Mouse (Mus musculus): ENCODE measurements around the gene Atr. TPM values are rescaled to one million over a fixed set of nuclear protein-coding genes. Genes with fewer than 3 reads are reported as not detected.
"Not testable (repeated sequence)": the region's sequence is repeated elsewhere in the genome, so short reads cannot be mapped to it uniquely, and the experiment has no call there.

Gene Atr
- total RNA-seq, 2 experiments from 2014 or later = 12.0 TPM

- Histone ChIP-seq H3K27ac (peak overlapping the region; percentile 96), H3K4me3 (peak overlapping the region; percentile 95)
- peak; percentile 31 for DNase-seq (ENCODE audit: extremely low spot score in 1 of 2, low spot score in 2 of 2)
- intact Hi-C loops (cut with DNase I) = no loop called here
- no peak for TF ChIP-seq CTCF (IDR thresholded peaks at IDR 0.05)
Measured at GRCm38 (mm10) chr9:95954226-95954584, 96.8 kb downstream of the Atr start.

- H3K4me3 ChIP-seq = peak within 1 kb of the TSS; percentile 95
- intact Hi-C loops (cut with DNase I) = no loop called here
- peak within 1 kb of the TSS; percentile 96 for H3K27ac ChIP-seq
- no peak for TF ChIP-seq CTCF (IDR thresholded peaks at IDR 0.05)
- DNase-seq (ENCODE audit: extremely low spot score in 1 of 2, low spot score in 2 of 2) = peak; percentile 91 to 93
Measured at GRCm38 (mm10) chr9:95954585-95955461, 97.4 kb downstream of the Atr start, which contains the start of gene Xrn1. TSS of gene Xrn1 (plus strand) at chr9:95954760.

GRCm38 (mm10) chr9:95957611-95958010 lies 100.2 kb downstream of the Atr start:
- H3K27ac ChIP-seq = no peak overlapping the region
- no peak overlapping the region for H3K4me3 ChIP-seq
- TF ChIP-seq CTCF (IDR thresholded peaks at IDR 0.05) = no peak
- DNase-seq (ENCODE audit: extremely low spot score in 1 of 2, low spot score in 2 of 2) = no peak
- intact Hi-C loops (cut with DNase I) = no loop called here

DNA sequence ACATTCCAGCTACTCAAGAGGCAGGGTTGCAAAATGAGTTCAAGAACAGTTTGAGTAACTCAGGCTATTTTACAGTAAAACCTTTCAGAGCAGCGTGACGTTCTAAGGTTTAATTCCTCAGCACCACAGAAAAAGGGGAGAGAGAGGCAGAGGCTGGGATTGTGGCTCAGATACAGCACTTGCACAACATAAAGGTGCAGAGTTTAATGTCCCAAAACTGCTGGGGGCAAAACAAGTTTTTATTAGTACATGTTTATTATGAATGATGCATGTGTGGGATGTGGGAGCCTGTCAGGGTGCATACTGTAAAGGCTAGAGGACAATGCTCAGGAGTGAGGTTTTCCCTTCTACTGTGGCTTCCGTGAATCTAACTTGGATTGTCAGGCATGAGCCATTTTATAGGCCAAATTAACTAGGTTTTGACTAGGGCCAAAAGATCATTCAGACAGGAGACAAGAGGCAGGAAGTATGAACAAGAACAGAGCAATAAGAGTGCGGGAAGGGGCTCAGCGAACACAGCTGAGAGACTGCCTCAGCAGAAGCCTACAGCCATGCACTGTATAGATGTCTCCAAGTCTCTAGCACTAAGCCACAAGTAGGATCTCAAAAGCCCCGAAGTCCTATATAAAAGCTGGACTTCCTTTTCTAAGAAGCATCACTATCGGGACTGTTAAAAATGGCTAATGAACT lies 100.8 kb downstream of the Atr start:
- Histone ChIP-seq H3K4me3 (no peak overlapping the region), H3K27ac (no peak overlapping the region)
- TF ChIP-seq CTCF (IDR thresholded peaks at IDR 0.05) = no peak
- DNase-seq (ENCODE audit: extremely low spot score in 1 of 2, low spot score in 2 of 2) = no peak
- intact Hi-C loops (cut with DNase I) = no loop called here

GRCm38 (mm10) chr9:95958731-95959105 lies 101.3 kb downstream of the Atr start:
- intact Hi-C loops (cut with DNase I); DNase-seq (ENCODE audit: extremely low spot score in 1 of 2, low spot score in 2 of 2); H3K27ac ChIP-seq; H3K4me3 ChIP-seq: not testable (repeated sequence)

- H3K27ac ChIP-seq = no peak overlapping the region
- no peak for DNase-seq (ENCODE audit: extremely low spot score in 1 of 2, low spot score in 2 of 2)
- no peak for TF ChIP-seq CTCF (IDR thresholded peaks at IDR 0.05)
- H3K4me3 ChIP-seq = no peak overlapping the region
- intact Hi-C loops (cut with DNase I) = no loop called here
Measured at GRCm38 (mm10) chr9:95959246-95959645, 101.8 kb downstream of the Atr start.

DNA sequence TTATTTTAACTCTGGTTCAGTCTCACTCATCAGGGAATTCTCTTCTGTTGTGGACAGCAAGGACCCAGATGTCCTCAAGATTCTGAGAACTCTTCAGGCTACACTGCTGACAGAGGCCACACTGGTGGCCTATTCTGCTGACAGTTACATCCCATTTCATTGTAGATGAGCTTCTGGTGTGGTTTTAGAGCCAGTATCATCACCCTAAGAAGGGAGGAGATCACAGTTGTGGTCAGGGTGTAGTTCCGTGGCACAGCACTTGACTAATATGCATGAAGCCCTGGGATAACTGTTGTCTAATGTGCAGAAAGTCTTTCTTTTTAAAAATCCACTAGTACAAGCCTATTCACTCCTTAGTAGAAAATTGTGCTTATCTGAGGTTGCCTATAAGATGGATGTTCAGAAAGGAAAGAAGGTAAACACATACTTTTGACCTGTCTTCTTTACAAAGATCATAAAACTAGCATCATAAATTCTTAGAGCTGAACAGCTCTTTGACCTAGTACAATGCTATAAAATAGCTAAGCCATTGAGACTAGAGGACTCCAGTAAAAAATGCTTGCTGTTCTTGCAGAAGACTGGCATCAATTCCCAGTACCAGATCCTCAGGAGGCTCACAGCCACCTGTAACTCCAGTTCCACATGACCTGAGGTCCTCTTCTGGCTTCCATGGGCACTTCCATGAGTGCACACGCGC lies 102.5 kb downstream of the Atr start:
- no peak for DNase-seq (ENCODE audit: extremely low spot score in 1 of 2, low spot score in 2 of 2)
- intact Hi-C loops (cut with DNase I) = no loop called here
- Histone ChIP-seq H3K27ac (no peak overlapping the region), H3K4me3 (no peak overlapping the region)
- TF ChIP-seq CTCF (IDR thresholded peaks at IDR 0.05) = no peak

- Histone ChIP-seq H3K4me3 (no peak overlapping the region), H3K27ac (no peak overlapping the region)
- intact Hi-C loops (cut with DNase I) = no loop called here
- no peak for TF ChIP-seq CTCF (IDR thresholded peaks at IDR 0.05)
- no peak for DNase-seq (ENCODE audit: extremely low spot score in 1 of 2, low spot score in 2 of 2)
Measured at GRCm38 (mm10) chr9:95961058-95961457, 103.7 kb downstream of the Atr start.

DNA sequence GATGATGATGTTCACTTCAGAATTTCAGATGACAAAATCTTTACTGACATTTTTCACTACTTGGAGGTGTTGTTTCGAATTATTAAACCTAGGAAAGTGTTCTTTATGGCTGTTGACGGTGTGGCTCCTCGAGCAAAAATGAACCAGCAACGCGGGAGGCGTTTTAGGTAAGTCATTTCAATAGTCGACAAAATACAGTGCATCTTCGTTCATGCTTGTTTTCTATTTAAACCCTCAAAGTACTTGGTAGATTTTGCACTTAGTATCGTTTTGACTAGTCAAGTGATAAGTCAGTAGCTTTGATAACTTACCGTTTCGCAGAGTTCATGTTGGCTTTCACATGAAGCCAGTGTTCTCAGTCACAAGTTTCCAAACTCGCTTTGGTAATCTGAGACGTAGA lies 106.6 kb downstream of the Atr start:
- no peak for TF ChIP-seq CTCF (IDR thresholded peaks at IDR 0.05)
- no peak for DNase-seq (ENCODE audit: extremely low spot score in 1 of 2, low spot score in 2 of 2)
- intact Hi-C loops (cut with DNase I) = no loop called here
- no peak overlapping the region for H3K27ac ChIP-seq
- H3K4me3 ChIP-seq = no peak overlapping the region

- DNase-seq (ENCODE audit: extremely low spot score in 1 of 2, low spot score in 2 of 2) = no peak
- intact Hi-C loops (cut with DNase I) = no loop called here
- H3K4me3 ChIP-seq = no peak overlapping the region
- H3K27ac ChIP-seq = no peak overlapping the region
- no peak for TF ChIP-seq CTCF (IDR thresholded peaks at IDR 0.05)
Measured at GRCm38 (mm10) chr9:95978279-95978678, 120.9 kb downstream of the Atr start.

DNA sequence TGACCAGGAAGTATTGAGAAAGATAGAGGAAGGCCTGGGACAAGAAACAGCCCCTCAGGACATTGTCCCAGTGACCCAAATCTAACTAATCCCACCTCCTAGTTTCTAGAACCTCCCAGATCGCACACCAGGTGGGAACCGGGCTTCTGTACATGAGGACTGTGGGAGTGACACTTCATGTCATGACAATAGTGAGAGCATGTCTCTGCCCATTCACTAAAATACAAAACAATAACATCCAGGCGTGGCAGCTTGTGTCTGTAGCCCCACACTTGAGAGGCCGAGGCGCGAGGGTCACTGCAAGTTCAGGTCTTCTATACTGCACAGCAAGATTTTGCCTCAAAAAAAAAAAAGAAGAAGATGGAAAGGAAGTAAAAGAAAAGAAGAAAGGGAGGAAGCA lies 122.5 kb downstream of the Atr start:
- H3K4me3 ChIP-seq = no peak overlapping the region
- no peak for DNase-seq (ENCODE audit: extremely low spot score in 1 of 2, low spot score in 2 of 2)
- intact Hi-C loops (cut with DNase I) = no loop called here
- no peak overlapping the region for H3K27ac ChIP-seq
- no peak for TF ChIP-seq CTCF (IDR thresholded peaks at IDR 0.05)

DNA sequence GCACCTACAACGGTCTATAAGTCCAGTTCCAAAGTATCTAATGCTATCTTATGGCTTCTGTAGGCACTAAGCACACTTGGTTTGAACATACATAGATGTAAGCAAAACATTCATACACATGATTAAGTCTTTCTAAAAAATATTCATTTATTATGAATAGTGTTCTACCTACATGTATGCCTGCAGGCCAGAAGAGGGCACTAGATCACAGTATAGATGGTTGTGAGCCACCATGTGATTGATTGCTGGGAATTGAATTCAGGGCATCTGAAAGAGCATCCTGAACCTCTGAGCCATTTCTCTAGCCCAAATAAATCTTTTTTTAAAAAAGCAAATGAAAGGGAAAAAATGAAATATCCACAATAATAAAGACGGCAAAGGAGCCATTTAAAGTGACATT lies 134.9 kb downstream of the Atr start:
- Histone ChIP-seq H3K27ac (no peak overlapping the region), H3K4me3 (no peak overlapping the region)
- intact Hi-C loops (cut with DNase I) = loop anchor here (10.0 kb wide), 1 partner anchor 117 kb away; no protein-coding TSS in a partner anchor
- TF ChIP-seq CTCF (IDR thresholded peaks at IDR 0.05) = peak; percentile 8
- no peak for DNase-seq (ENCODE audit: extremely low spot score in 1 of 2, low spot score in 2 of 2)

Other genes starting within 250 kb of the Atr start
- gene Pcolce2, start 220.0 kb upstream of the Atr start, total RNA-seq (2021) = 1 to 10 TPM; 1.4 to 2.1 TPM
- gene Trpc1, start 107.2 kb upstream of the Atr start, total RNA-seq (2021) = 10 to 100 TPM; 44.6 to 50.8 TPM
- 10 to 100 TPM in 1 of 2 experiments, 1 to 10 TPM in 1; 9.4 to 10.4 TPM for gene Pls1, start 12.3 kb upstream of the Atr start, total RNA-seq (2021)
- gene Xrn1, start 97.2 kb downstream of the Atr start, total RNA-seq (2021) = 10 to 100 TPM; 26.2 to 27.4 TPM